Mouse (Mus musculus) kidney, adult 2 months (tissue): ENCODE measurements around the gene Atg4b. TPM values are rescaled to one million over a fixed set of nuclear protein-coding genes. Genes with fewer than 3 reads are reported as not detected.

Experiments used
- DNase-seq: peaks from one replicate; pipeline ENCODE4 v3.0.0; 2021
- H3K27ac ChIP-seq: fragments of 200-500 bp; 2 replicates; pipeline ENCODE4 v1.5.1; 2012; ENCODE audit warnings: low read depth, low read length, control low read depth, inconsistent platforms; ENCODE audit not compliant: insufficient read depth
- H3K27me3 ChIP-seq: fragments of 200-500 bp; replicated peaks from 2 replicates; pipeline ENCODE4 v1.6.1; 2012; ENCODE audit warnings: mild to moderate bottlenecking, moderate library complexity, low read length, inconsistent platforms; ENCODE audit not compliant: control insufficient read depth, insufficient read depth
- H3K36me3 ChIP-seq: fragments of 200-500 bp; 2 replicates; pipeline ENCODE4 v1.6.1; 2012; ENCODE audit warnings: mild to moderate bottlenecking, moderate library complexity, low read length, inconsistent platforms; ENCODE audit not compliant: control insufficient read depth, insufficient read depth
- H3K4me1 ChIP-seq: fragments of 200-500 bp; 2 replicates; pipeline ENCODE4 v1.6.1; 2011; ENCODE audit warnings: low read length; ENCODE audit not compliant: control insufficient read depth, insufficient read depth
- H3K4me3 ChIP-seq: fragments of 200-500 bp; 2 replicates; pipeline ENCODE4 v1.5.1; 2011; ENCODE audit warnings: mild to moderate bottlenecking, low read depth, low read length, control low read depth; ENCODE audit not compliant: insufficient read depth
- CTCF ChIP-seq: fragments of 200-500 bp; conservative IDR thresholded peaks from 2 replicates; pipeline ENCODE4 v1.5.1; 2011; ENCODE audit warnings: low read depth, mild to moderate bottlenecking, control low read depth, low read length, moderate library complexity, mixed read lengths; ENCODE audit not compliant: insufficient read depth, insufficient read length
- POLR2A ChIP-seq: fragments of 200-500 bp; IDR thresholded peaks from one replicate; pipeline ENCODE4 v1.6.1; 2011; ENCODE audit warnings: low read depth, low read length, control low read depth
- WGBS: fragments of 180-500 bp; shearing (Covaris S2); methylation state at CpG from one replicate; pipeline ENCODE4 v1.1.7; 2018; 5-methylcytosine and 5-hydroxymethylcytosine counted together
- polyA plus RNA-seq: library from polyadenylated mRNA; depleted of rRNA; stranded (reverse); fragments of >200 nt; gene quantifications from 2 replicates; pipeline ENCODE4 v1.2.3, GENCODE M21; 2012

Atg4b gene
- polyA plus RNA-seq, 1 experiment: 46.3 TPM

GRCm38 (mm10) chr1:93740671-93741070 lies 10.6 kb upstream of the Atg4b start:
- TF ChIP-seq CTCF (no peak), POLR2A (no peak)
- Histone ChIP-seq H3K27ac (no peak overlapping the region), H3K4me3 (no peak overlapping the region), H3K36me3 (no peaks in the 10 kb centered on the region; the same call in 1 of the 2 replicates), H3K4me1 (no peaks in the 10 kb centered on the region), H3K27me3 (no peaks in the 10 kb centered on the region)
- 88% methylated on average over 2 of the region's 2 CpGs for WGBS
- no peak for DNase-seq

DNA sequence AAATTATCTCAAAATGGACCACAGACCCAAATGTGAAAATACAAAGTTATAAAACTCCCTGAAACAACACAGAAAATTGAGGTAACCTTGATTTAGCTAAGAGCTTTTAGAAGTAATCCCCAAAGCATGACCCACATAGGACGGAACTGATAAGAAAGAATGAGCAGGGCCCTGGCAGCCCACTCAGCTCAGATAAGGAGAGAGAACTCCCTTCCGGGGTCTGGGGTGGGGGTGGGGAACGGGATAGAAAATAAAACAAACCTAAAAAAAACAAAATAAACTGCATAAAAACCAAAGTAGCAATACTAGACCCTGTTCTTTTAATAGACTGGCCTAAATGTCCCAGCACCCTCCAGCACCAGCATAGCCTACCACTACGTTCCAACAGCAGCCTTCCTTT lies 9.3 kb upstream of the Atg4b start:
- H3K4me3 ChIP-seq: no peak overlapping the region
- H3K27ac ChIP-seq: no peak overlapping the region
- H3K36me3 ChIP-seq: no peaks in the 10 kb centered on the region; the same call in 1 of the 2 replicates
- no peak for DNase-seq
- peaks cover 4% of the 10 kb centered on the region; the same call in 1 of the 2 replicates for H3K4me1 ChIP-seq
- TF ChIP-seq CTCF: no peak
- TF ChIP-seq POLR2A: no peak
- no peaks in the 10 kb centered on the region for H3K27me3 ChIP-seq
- WGBS: 67% methylated on average over 4 of the region's 4 CpGs

DNA sequence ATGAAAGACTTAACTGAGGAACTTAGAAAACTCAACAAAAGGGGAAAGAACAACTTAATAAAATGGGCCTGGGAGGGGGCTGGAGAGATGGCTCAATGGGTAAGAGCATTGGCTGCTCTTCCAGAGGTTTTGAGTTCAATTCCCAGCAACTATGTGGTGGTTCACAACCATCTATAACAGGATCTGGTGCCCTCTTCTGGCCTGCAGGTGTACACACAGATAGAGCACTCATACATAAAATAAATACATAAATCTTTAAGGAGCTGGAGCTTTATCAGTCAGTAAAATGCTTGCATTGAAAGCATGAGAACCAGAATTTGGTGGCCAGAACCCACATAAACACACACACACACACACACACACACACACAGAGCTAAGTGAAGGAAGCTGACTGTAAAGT lies 8.4 kb upstream of the Atg4b start:
- Histone ChIP-seq H3K4me3 (no peak overlapping the region), H3K36me3 (no peaks in the 10 kb centered on the region; the same call in 1 of the 2 replicates), H3K27me3 (no peaks in the 10 kb centered on the region), H3K27ac (no peak overlapping the region), H3K4me1 (peaks cover 4% of the 10 kb centered on the region; the same call in 1 of the 2 replicates)
- no peak for DNase-seq
- no peak for TF ChIP-seq POLR2A
- TF ChIP-seq CTCF: no peak

GRCm38 (mm10) chr1:93746179-93746578 lies 5.1 kb upstream of the Atg4b start:
- H3K27ac ChIP-seq: no peak overlapping the region
- H3K27me3 ChIP-seq: no peaks in the 10 kb centered on the region
- TF ChIP-seq POLR2A (no peak), CTCF (no peak)
- H3K4me1 ChIP-seq: peaks cover 8% of the 10 kb centered on the region; the same call in 1 of the 2 replicates
- DNase-seq: no peak
- H3K36me3 ChIP-seq: no peaks in the 10 kb centered on the region; the same call in 1 of the 2 replicates
- 74% methylated on average over 5 of the region's 5 CpGs for WGBS
- H3K4me3 ChIP-seq: no peak overlapping the region

DNA sequence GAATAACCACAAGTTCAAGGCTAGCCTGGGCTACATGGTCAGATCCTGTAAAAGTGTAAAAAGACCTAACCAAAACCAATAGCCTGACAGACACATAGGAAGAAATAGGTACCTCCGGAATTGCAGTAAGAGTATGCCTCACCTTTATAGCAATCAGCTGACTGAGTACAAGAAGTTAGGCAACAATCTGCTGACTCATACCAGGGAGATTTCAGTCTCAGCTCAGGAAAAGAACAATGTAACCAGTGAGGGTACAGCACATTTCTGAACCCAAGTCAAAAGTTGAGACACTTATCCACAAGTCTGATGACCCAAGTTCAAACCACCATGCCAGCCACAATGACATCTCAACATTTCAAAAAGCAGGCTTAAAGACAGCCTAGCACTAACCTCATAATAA lies 2.8 kb upstream of the Atg4b start:
- Histone ChIP-seq H3K27ac (no peak overlapping the region), H3K36me3 (no peaks in the 10 kb centered on the region; the same call in 1 of the 2 replicates), H3K27me3 (no peaks in the 10 kb centered on the region), H3K4me1 (peaks cover 13% of the 10 kb centered on the region; the same call in 1 of the 2 replicates), H3K4me3 (no peak overlapping the region)
- TF ChIP-seq POLR2A (no peak), CTCF (no peak)
- 73% methylated on average over 1 of the region's 1 CpGs for WGBS
- DNase-seq: no peak

DNA sequence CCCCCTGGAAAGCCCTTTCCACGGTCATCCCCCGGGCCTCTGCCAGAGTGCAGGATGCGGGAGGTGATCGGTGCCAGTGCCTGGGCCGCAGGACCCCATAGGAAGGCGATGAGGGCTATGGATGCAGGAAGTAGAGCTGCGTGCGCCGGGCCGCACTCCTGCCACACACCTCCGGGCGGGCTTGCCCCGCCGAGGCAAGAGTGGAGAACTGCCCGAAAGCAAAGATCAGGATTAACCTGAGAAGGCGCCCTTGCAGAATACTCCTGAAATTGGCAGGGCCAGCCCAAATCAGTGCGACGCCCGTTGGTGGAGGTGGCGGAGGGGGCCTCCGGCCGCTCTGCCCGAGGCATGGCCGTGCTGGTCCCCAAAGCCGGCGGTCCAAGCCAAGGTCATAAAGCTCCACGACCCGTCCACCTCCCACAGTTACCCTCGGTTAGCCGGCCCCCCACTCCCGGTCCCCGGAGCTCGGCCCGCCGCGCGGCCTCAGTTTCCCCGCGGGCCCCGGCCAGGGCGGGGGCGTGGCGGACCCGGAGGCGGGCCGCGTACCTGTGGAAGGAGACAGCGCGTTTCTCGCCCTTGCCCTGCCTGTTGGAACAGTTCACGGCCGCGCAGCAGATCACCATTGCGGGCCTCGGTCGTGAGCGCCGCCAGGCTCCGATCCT lies 2.7 kb downstream of the Atg4b start:
- DNase-seq: peak; percentile 43
- TF ChIP-seq CTCF (no peak), POLR2A (no peak)
- Histone ChIP-seq H3K36me3 (no peaks in the 10 kb centered on the region; the same call in 1 of the 2 replicates), H3K4me3 (peak overlapping the region; percentile 80), H3K27ac (peak overlapping the region; percentile 60), H3K4me1 (peaks cover 8% of the 10 kb centered on the region; the same call in 1 of the 2 replicates), H3K27me3 (no peaks in the 10 kb centered on the region)
- WGBS: under 1% methylated on average over 59 of the region's 59 CpGs

GRCm38 (mm10) chr1:93754573-93755290 lies 3.4 kb downstream of the Atg4b start, which contains the start of gene Thap4:
Thap4 (minus strand) TSS chr1:93754864.
- no peaks in the 10 kb centered on the region for H3K27me3 ChIP-seq
- TF ChIP-seq CTCF: no peak
- TF ChIP-seq POLR2A: no peak
- WGBS: under 1% methylated on average over 111 of the region's 121 CpGs
- H3K4me1 ChIP-seq: peaks cover 8% of the 10 kb centered on the region; the same call in 1 of the 2 replicates
- peak; percentile 96 for DNase-seq
- H3K27ac ChIP-seq: peak within 1 kb of the TSS; percentile 60
- H3K36me3 ChIP-seq: no peaks in the 10 kb centered on the region; the same call in 1 of the 2 replicates
- H3K4me3 ChIP-seq: peak within 1 kb of the TSS; percentile 80
